Mouse (Mus musculus) ES-E14 (cell line): ENCODE results near the gene Phactr4.

Experiments used
- CHD2 ChIP-seq: IDR thresholded peaks from 2 replicates; pipeline ENCODE4 v1.6.1; 2014; ENCODE audit warnings: mild to moderate bottlenecking, low read depth, low read length, inconsistent platforms
- HCFC1 ChIP-seq: IDR thresholded peaks from 2 replicates; pipeline ENCODE4 v1.6.1; 2012; ENCODE audit warnings: low read length, inconsistent platforms, borderline replicate concordance; ENCODE audit not compliant: insufficient read depth
- MAFK ChIP-seq: IDR thresholded peaks from 2 replicates; pipeline ENCODE4 v1.6.1; 2014; ENCODE audit warnings: mild to moderate bottlenecking, low read depth, low read length, inconsistent platforms; ENCODE audit not compliant: insufficient read depth
- ZC3H11A ChIP-seq: IDR thresholded peaks from 2 replicates; pipeline ENCODE4 v1.6.1; 2012; ENCODE audit warnings: low read depth, mild to moderate bottlenecking, inconsistent platforms, low read length, borderline replicate concordance
- ZNF384 ChIP-seq: IDR thresholded peaks from 2 replicates; pipeline ENCODE4 v1.6.1; 2012; ENCODE audit warnings: low read depth, low read length, inconsistent platforms

GRCm38 (mm10) chr4:132424765-132425164 lies 2.5 kb upstream of the Phactr4 start:
- TF ChIP-seq HCFC1 (no peak), CHD2 (no peak), ZNF384 (0 out of 2 replicates have a peak, but pooled peaks have one; percentile 41), ZC3H11A (no peak), MAFK (no peak)
